ENCODE assay signal across 22 mouse cellular contexts in genomic region chr5:36990196-36990595, GRCm38 (mm10). TPM values are rescaled to one million over a fixed set of nuclear protein-coding genes. Genes with fewer than 3 reads are reported as not detected.
DNase-seq lines count a peak whose midpoint lies in the region; ATAC-seq and TF ChIP-seq lines count a peak whose summit lies in the region.
"Had no signal": no experiment of that assay in that cellular context is flagged by ENCODE, and none has a peak within 500 bp of the region (broad histone marks: within the 10 kb centered on the region; RNA-seq: fewer than 3 reads in every experiment).

No protein-coding gene starts in this region.

- no peak overlapping the region for H3K27ac ChIP-seq in forebrain, postnatal 0 days (ENCODE audit: low read depth, low read length)
- H3K27ac ChIP-seq in forebrain, embryonic 12.5 days: no peak overlapping the region
- no peak overlapping the region for H3K27ac ChIP-seq in liver, postnatal 0 days (ENCODE audit: low read depth)
- H3K27ac ChIP-seq: embryonic facial prominence, embryonic 13.5 days; embryonic facial prominence, embryonic 15.5 days; forebrain, embryonic 10.5 days; forebrain, embryonic 15.5 days had no signal

- TF ChIP-seq CTCF in forebrain, postnatal 0 days (IDR thresholded peaks at IDR 0.05; ENCODE audit: low read depth): no peak
- TF ChIP-seq CTCF in E14TG2a.4 (conservative IDR thresholded peaks at IDR 0.05; ENCODE audit: low read length): no peak
- no peak for TF ChIP-seq CTCF in brain, embryonic 14.5 days (IDR thresholded peaks at IDR 0.05; ENCODE audit: borderline replicate concordance, extremely low read depth, insufficient read depth, insufficient read length)
- TF ChIP-seq CTCF in liver, postnatal 0 days (IDR thresholded peaks at IDR 0.05; ENCODE audit: low read depth): no peak

- WGBS in forebrain, postnatal 0 days: 17% methylated on average over 3 of the region's 3 CpGs
- WGBS in forebrain, embryonic 12.5 days: 34% methylated on average over 3 of the region's 3 CpGs
- 65% methylated on average over 3 of the region's 3 CpGs for WGBS in liver, postnatal 0 days (ENCODE audit: insufficient replicate concordance)

- peaks cover 9% of the 10 kb centered on the region; the same call in 1 of the 2 replicates for H3K4me1 ChIP-seq in forebrain, postnatal 0 days (ENCODE audit: insufficient read depth)
- H3K4me1 ChIP-seq in forebrain, embryonic 12.5 days: peaks cover 20% of the 10 kb centered on the region
- H3K4me1 ChIP-seq in E14TG2a.4 (replicated peaks; ENCODE audit: low read depth, low read length): peaks cover 19% of the 10 kb centered on the region
- peaks cover 5% of the 10 kb centered on the region; the same call in 1 of the 2 replicates for H3K4me1 ChIP-seq in liver, postnatal 0 days (ENCODE audit: insufficient read depth)

- DNase-seq in forebrain, postnatal 0 days: peak; percentile 10
- DNase-seq in brain, embryonic 14.5 days (ENCODE audit: low read depth): peak; percentile 59
- DNase-seq in liver, postnatal 0 days: no peak
- DNase-seq: adrenal gland, adult 8-10 months; adrenal gland, postnatal 14 days; adrenal gland, postnatal 36 days; cerebellum, adult 11 months; cerebellum, adult 18-20 months; cerebellum, adult 8-10 months; cerebellum, adult 9-11 months; cerebellum, postnatal 14 days; cerebellum, postnatal 36 days; embryo, embryonic 11 days had no signal

- ATAC-seq in forebrain, postnatal 0 days: no peak
- no peak for ATAC-seq in forebrain, embryonic 12.5 days (ENCODE audit: low FRiP score)
- ATAC-seq in liver, postnatal 0 days: no peak
- ATAC-seq: Patski had no signal

- H3K27me3 ChIP-seq in forebrain, postnatal 0 days (ENCODE audit: insufficient read depth, low read length): no peaks in the 10 kb centered on the region
- peaks cover 17% of the 10 kb centered on the region; the same call in 1 of the 2 replicates for H3K27me3 ChIP-seq in forebrain, embryonic 12.5 days
- H3K27me3 ChIP-seq in E14TG2a.4 (ENCODE audit: insufficient read depth, low read length): peaks cover 21% of the 10 kb centered on the region
- H3K27me3 ChIP-seq in liver, postnatal 0 days (ENCODE audit: insufficient read depth, low read length): no peaks in the 10 kb centered on the region
- H3K27me3 ChIP-seq: embryonic facial prominence, embryonic 15.5 days; forebrain, embryonic 15.5 days had no signal

- TF ChIP-seq EP300 in liver, postnatal 0 days (IDR thresholded peaks at IDR 0.05; ENCODE audit: low read depth): no peak

- H3K4me2 ChIP-seq in forebrain, postnatal 0 days (ENCODE audit: low read depth): no peak overlapping the region
- H3K4me2 ChIP-seq in forebrain, embryonic 12.5 days: no peak overlapping the region
- H3K4me2 ChIP-seq in liver, postnatal 0 days (ENCODE audit: low read depth, low read length): no peak overlapping the region

- no peak overlapping the region for H3K9ac ChIP-seq in forebrain, postnatal 0 days
- H3K9ac ChIP-seq in forebrain, embryonic 12.5 days: no peak overlapping the region
- no peak overlapping the region for H3K9ac ChIP-seq in liver, postnatal 0 days (replicated peaks)
- H3K9ac ChIP-seq: embryonic facial prominence, embryonic 13.5 days; embryonic facial prominence, embryonic 15.5 days; forebrain, embryonic 15.5 days had no signal

- H3K36me3 ChIP-seq in forebrain, postnatal 0 days (ENCODE audit: insufficient read depth): no peaks in the 10 kb centered on the region
- no peaks in the 10 kb centered on the region for H3K36me3 ChIP-seq in forebrain, embryonic 12.5 days (replicated peaks)
- H3K36me3 ChIP-seq in E14TG2a.4 (ENCODE audit: insufficient read depth, low read length): no peaks in the 10 kb centered on the region
- H3K36me3 ChIP-seq in liver, postnatal 0 days (replicated peaks; ENCODE audit: insufficient read depth, low read length): no peaks in the 10 kb centered on the region
- H3K36me3 ChIP-seq: embryonic facial prominence, embryonic 13.5 days; embryonic facial prominence, embryonic 15.5 days; forebrain, embryonic 10.5 days; forebrain, embryonic 15.5 days; G1E had no signal

- H3K9me3 ChIP-seq in forebrain, postnatal 0 days (ENCODE audit: low read length): no peaks in the 10 kb centered on the region
- H3K9me3 ChIP-seq in forebrain, embryonic 12.5 days: no peaks in the 10 kb centered on the region
- no peaks in the 10 kb centered on the region for H3K9me3 ChIP-seq in E14TG2a.4 (ENCODE audit: low read length)
- H3K9me3 ChIP-seq in liver, postnatal 0 days (ENCODE audit: low read length): no peaks in the 10 kb centered on the region
- H3K9me3 ChIP-seq: embryonic facial prominence, embryonic 13.5 days; embryonic facial prominence, embryonic 15.5 days; forebrain, embryonic 10.5 days; forebrain, embryonic 15.5 days had no signal

- H3K4me3 ChIP-seq in forebrain, postnatal 0 days (ENCODE audit: low read depth, low read length): no peak overlapping the region
- H3K4me3 ChIP-seq in forebrain, embryonic 12.5 days (replicated peaks): no peak overlapping the region
- peak overlapping the region; percentile 91; the same call in 1 of the 2 replicates for H3K4me3 ChIP-seq in E14TG2a.4 (replicated peaks; ENCODE audit: low read length)
- H3K4me3 ChIP-seq in liver, postnatal 0 days (ENCODE audit: low read depth, low read length): no peak overlapping the region
- H3K4me3 ChIP-seq: erythroblast, embryonic 14.5 days had no signal

- no peak for TF ChIP-seq POLR2A in brain, embryonic 14.5 days (IDR thresholded peaks at IDR 0.05; ENCODE audit: borderline replicate concordance, extremely low read depth, insufficient read depth, insufficient read length, poor library complexity, severe bottlenecking)

RNA-seq across cellular contexts. Expression of gene Wfs1, which starts 1.2 kb away (rescaled TPM):
- total RNA-seq in forebrain, postnatal 0 days (2014; rRNA removed): 9.6 and 12.9 TPM in 2 replicates
- 10.3 and 16.9 TPM in 2 replicates for polyA plus RNA-seq in forebrain, postnatal 0 days (2015; fragmentation: Nextera tagmentation; extraction: Ambion mirVana)
- 7.8 and 7.9 TPM in 2 replicates for polyA plus RNA-seq in forebrain, embryonic 12.5 days (2016; fragmentation: Nextera tagmentation; extraction: Ambion mirVana)
- polyA plus RNA-seq in brain, embryonic 14.5 days (2012; rRNA removed): 4.0 and 7.8 TPM in 2 replicates
- polyA plus RNA-seq in liver, postnatal 0 days (2015; fragmentation: Nextera tagmentation; extraction: Ambion mirVana): 1.7 and 1.9 TPM in 2 replicates
